Mouse (Mus musculus) cerebellum, adult 2 months (tissue): Measurements from ENCODE around the gene Fam184a. TPM values are rescaled to one million over a fixed set of nuclear protein-coding genes. Genes with fewer than 3 reads are reported as not detected.

Experiments
- DNase-seq, 2 experiments: peaks; one replicate each; pipeline ENCODE4 v3.0.0; 2021
- H3K27ac ChIP-seq: fragments of 200-500 bp; 2 replicates; pipeline ENCODE4 v1.5.1; 2012; ENCODE audit warnings: low read length, control low read depth, inconsistent platforms; ENCODE audit not compliant: insufficient read depth
- H3K27me3 ChIP-seq: fragments of 200-500 bp; 2 replicates; pipeline ENCODE4 v1.6.1; 2012; ENCODE audit warnings: inconsistent platforms, mild to moderate bottlenecking, low read length, moderate library complexity; ENCODE audit not compliant: control insufficient read depth, insufficient read depth
- H3K4me1 ChIP-seq: fragments of 200-500 bp; 2 replicates; pipeline ENCODE4 v1.6.1; 2011; ENCODE audit warnings: low read length; ENCODE audit not compliant: control insufficient read depth, insufficient read depth
- H3K4me3 ChIP-seq: fragments of 200-500 bp; replicated peaks from 2 replicates; pipeline ENCODE3; 2011; ENCODE audit warnings: mild to moderate bottlenecking, low read depth, low read length, control low read depth; ENCODE audit not compliant: insufficient read depth
- CTCF ChIP-seq: fragments of 200-500 bp; IDR thresholded peaks from 2 replicates; pipeline ENCODE4 v1.5.1; 2011; ENCODE audit warnings: low read depth, mild to moderate bottlenecking, control low read depth, low read length, moderate library complexity, borderline replicate concordance; ENCODE audit not compliant: insufficient read depth
- POLR2A ChIP-seq: fragments of 200-500 bp; IDR thresholded peaks from 2 replicates; pipeline ENCODE4 v1.6.1; 2011; ENCODE audit warnings: low read length, control low read depth, borderline replicate concordance; ENCODE audit not compliant: insufficient read depth
- WGBS: fragments of 180-500 bp; shearing (Covaris S2); methylation state at CpG from one replicate; pipeline ENCODE4 v1.1.7; 2018; 5-methylcytosine and 5-hydroxymethylcytosine counted together
- polyA plus RNA-seq: library from polyadenylated mRNA; depleted of rRNA; stranded (reverse); fragments of >200 nt; gene quantifications from 2 replicates; pipeline ENCODE4 v1.2.3, GENCODE M21; 2012

Fam184a gene
- polyA plus RNA-seq, 1 experiment: 30.3 TPM

- Histone ChIP-seq H3K27me3 (no peaks in the 10 kb centered on the region), H3K4me3 (no peak overlapping the region), H3K27ac (peak overlapping the region; percentile 71; the same call in 1 of the 2 replicates), H3K4me1 (peaks cover 20% of the 10 kb centered on the region; the same call in 1 of the 2 replicates)
- TF ChIP-seq CTCF (no peak), POLR2A (no peak)
- 11% methylated on average over 7 of the region's 7 CpGs for WGBS
- DNase-seq: peak; percentile 74 to 84
These were observed 15.6 kb downstream of the Fam184a start for GRCm38 (mm10) chr10:53735201-53735865.

- TF ChIP-seq POLR2A: no peak
- TF ChIP-seq CTCF: no peak
- Histone ChIP-seq H3K27ac (no peak overlapping the region), H3K4me1 (peaks cover 12% of the 10 kb centered on the region; the same call in 1 of the 2 replicates), H3K27me3 (no peaks in the 10 kb centered on the region), H3K4me3 (no peak overlapping the region)
- 79% methylated on average over 7 of the region's 7 CpGs for WGBS
- DNase-seq: no peak
These were observed 18.6 kb downstream of the Fam184a start for GRCm38 (mm10) chr10:53732324-53732723.

- no peak for TF ChIP-seq CTCF
- no peak for TF ChIP-seq POLR2A
- WGBS: 74% methylated on average over 1 of the region's 1 CpGs
- H3K4me3 ChIP-seq: no peak overlapping the region
These were observed 22.0 kb downstream of the Fam184a start for GRCm38 (mm10) chr10:53728883-53729282.

GRCm38 (mm10) chr10:53725301-53725700 lies 25.6 kb downstream of the Fam184a start:
- TF ChIP-seq CTCF (no peak), POLR2A (no peak)
- no peaks in the 10 kb centered on the region for H3K4me1 ChIP-seq
- H3K27ac ChIP-seq: no peak overlapping the region
- DNase-seq: no peak
- H3K4me3 ChIP-seq: no peak overlapping the region
- H3K27me3 ChIP-seq: no peaks in the 10 kb centered on the region
- 60% methylated on average over 2 of the region's 2 CpGs for WGBS

More at GRCm38 (mm10) chr10:53728883-53729282, 22.0 kb downstream of the Fam184a start:
- no peaks in the 10 kb centered on the region for H3K27me3 ChIP-seq
- H3K4me1 ChIP-seq: no peaks in the 10 kb centered on the region
- H3K27ac ChIP-seq: no peak overlapping the region
- DNase-seq: no peak

GRCm38 (mm10) chr10:53704516-53704915 lies 46.4 kb downstream of the Fam184a start:
- Histone ChIP-seq H3K27me3 (no peaks in the 10 kb centered on the region), H3K4me3 (no peak overlapping the region), H3K27ac (no peak overlapping the region), H3K4me1 (no peaks in the 10 kb centered on the region)
- DNase-seq: peak; percentile 41 to 52
- TF ChIP-seq POLR2A: no peak
- no peak for TF ChIP-seq CTCF
- WGBS: 97% methylated on average over 9 of the region's 9 CpGs

- TF ChIP-seq POLR2A (no peak), CTCF (no peak)
- Histone ChIP-seq H3K4me1 (no peaks in the 10 kb centered on the region; the same call in 1 of the 2 replicates), H3K27me3 (no peaks in the 10 kb centered on the region), H3K27ac (no peak overlapping the region), H3K4me3 (no peak overlapping the region)
- DNase-seq: no peak
- WGBS: 94% methylated on average over 10 of the region's 10 CpGs
These were observed 52.4 kb downstream of the Fam184a start for GRCm38 (mm10) chr10:53698531-53698930.

GRCm38 (mm10) chr10:53694757-53695156 lies 56.2 kb downstream of the Fam184a start:
- no peak overlapping the region for H3K4me3 ChIP-seq
- no peak for DNase-seq
- no peak for TF ChIP-seq CTCF
- TF ChIP-seq POLR2A: no peak
- H3K27me3 ChIP-seq: no peaks in the 10 kb centered on the region
- WGBS: 40% methylated on average over 5 of the region's 5 CpGs
- no peaks in the 10 kb centered on the region; the same call in 1 of the 2 replicates for H3K4me1 ChIP-seq
- H3K27ac ChIP-seq: peak overlapping the region; percentile 74; the same call in 1 of the 2 replicates

- no peak for DNase-seq
- H3K4me3 ChIP-seq: no peak overlapping the region
- TF ChIP-seq CTCF: no peak
- TF ChIP-seq POLR2A: no peak
- H3K27ac ChIP-seq: no peak overlapping the region
- no peaks in the 10 kb centered on the region for H3K27me3 ChIP-seq
- no peaks in the 10 kb centered on the region for H3K4me1 ChIP-seq
These were observed 59.7 kb downstream of the Fam184a start for GRCm38 (mm10) chr10:53691263-53691662.
